Mouse (Mus musculus) bone marrow, adult 2 months (tissue): ENCODE measurements around the gene Tnni3k. TPM values are rescaled to one million over a fixed set of nuclear protein-coding genes. Genes with fewer than 3 reads are reported as not detected.

ENCODE experiments used
- H3K27ac ChIP-seq: fragments of 200-500 bp; 2 replicates; pipeline ENCODE4 v1.5.1; 2012; ENCODE audit warnings: low read depth, mild to moderate bottlenecking, control low read depth, inconsistent platforms, low read length; ENCODE audit not compliant: control insufficient read depth, poor library complexity, insufficient read depth
- H3K4me1 ChIP-seq: fragments of 200-500 bp; 2 replicates; pipeline ENCODE4 v1.6.1; 2011; ENCODE audit warnings: low read length; ENCODE audit not compliant: control insufficient read depth, insufficient read depth
- H3K4me3 ChIP-seq: fragments of 200-500 bp; replicated peaks from 2 replicates; pipeline ENCODE3; 2011; ENCODE audit warnings: mild to moderate bottlenecking, low read depth, low read length, control low read depth; ENCODE audit not compliant: control insufficient read depth
- CTCF ChIP-seq: fragments of 200-500 bp; IDR thresholded peaks from 2 replicates; pipeline ENCODE4 v1.5.1; 2011; ENCODE audit warnings: low read length, control low read depth; ENCODE audit not compliant: control insufficient read depth, insufficient read depth
- POLR2A ChIP-seq: fragments of 200-500 bp; IDR thresholded peaks from 2 replicates; pipeline ENCODE4 v1.6.1; 2011; ENCODE audit warnings: low read depth, mild to moderate bottlenecking, control low read depth, low read length, borderline replicate concordance; ENCODE audit not compliant: control insufficient read depth
- WGBS: fragments of 180-500 bp; shearing (Covaris S2); methylation state at CpG from one replicate; pipeline ENCODE4 v1.1.7; 2018; 5-methylcytosine and 5-hydroxymethylcytosine counted together
- polyA plus RNA-seq: library from polyadenylated mRNA; stranded (reverse); fragments of >200 nt; gene quantifications from 2 replicates; pipeline ENCODE4 v1.2.4, GENCODE M21; 2011; ENCODE audit warnings: low replicate concordance; ENCODE audit not compliant: missing spikeins, insufficient read depth, insufficient read length

The Tnni3k gene
- polyA plus RNA-seq, 1 experiment, result not detected

DNA sequence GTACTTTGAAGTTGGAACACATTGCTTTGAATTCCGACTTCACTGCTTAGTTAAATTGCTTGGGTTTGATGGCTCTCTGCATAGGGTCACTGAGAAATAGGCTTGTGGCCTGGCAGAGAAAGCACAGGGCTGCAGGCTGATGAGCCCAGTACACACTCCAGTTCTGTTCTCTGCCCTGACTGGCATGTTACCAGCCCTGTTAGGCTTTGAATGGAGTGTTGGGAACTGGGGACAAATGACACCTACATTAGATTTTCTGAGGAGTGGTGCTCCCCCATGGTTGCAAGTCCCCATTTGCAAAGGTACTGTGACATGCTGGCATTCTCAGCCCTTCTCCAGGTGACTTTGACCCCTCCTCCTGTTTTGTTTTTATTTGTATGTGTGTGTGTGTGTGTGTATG is 83.6 kb downstream of the Tnni3k start:
- Histone ChIP-seq H3K4me1 (no peaks in the 10 kb centered on the region; the same call in 1 of the 2 replicates), H3K27ac (no peak overlapping the region), H3K4me3 (no peak overlapping the region)
- 60% methylated on average over 1 of the region's 1 CpGs for WGBS
- TF ChIP-seq CTCF (no peak), POLR2A (no peak)

- H3K4me1 ChIP-seq, result no peaks in the 10 kb centered on the region; the same call in 1 of the 2 replicates
- 58% methylated on average over 2 of the region's 2 CpGs for WGBS
- no peak overlapping the region for H3K27ac ChIP-seq
- no peak for TF ChIP-seq POLR2A
- TF ChIP-seq CTCF, result no peak
- no peak overlapping the region for H3K4me3 ChIP-seq
Measured at GRCm38 (mm10) chr3:154970981-154971380, 84.2 kb downstream of the Tnni3k start.

GRCm38 (mm10) chr3:154961284-154961683 is 93.9 kb downstream of the Tnni3k start:
- TF ChIP-seq CTCF (no peak), POLR2A (no peak)
- H3K4me1 ChIP-seq, result no peaks in the 10 kb centered on the region
- no peak overlapping the region for H3K4me3 ChIP-seq
- WGBS, result 77% methylated on average over 3 of the region's 3 CpGs
- no peak overlapping the region for H3K27ac ChIP-seq

DNA sequence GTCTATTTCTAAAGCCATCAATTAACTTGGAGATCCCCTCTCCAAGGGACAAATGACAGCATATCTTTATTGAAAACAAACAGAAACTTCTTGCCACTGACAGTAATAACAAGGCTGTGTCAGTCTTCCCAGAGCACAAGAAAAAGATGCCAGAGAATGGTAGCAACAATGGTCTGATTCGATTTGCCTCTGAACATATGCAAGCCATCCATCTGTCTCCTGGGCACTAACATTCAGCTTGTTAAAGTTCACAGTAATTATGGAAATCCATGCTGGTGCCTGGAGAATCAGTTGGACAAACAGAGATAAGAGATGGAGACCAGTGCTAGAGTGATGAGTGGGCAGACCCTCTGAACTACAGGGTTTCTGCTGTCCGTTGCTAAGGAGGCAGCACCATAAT is 102.1 kb downstream of the Tnni3k start:
- H3K4me3 ChIP-seq, result no peak overlapping the region
- H3K27ac ChIP-seq, result no peak overlapping the region
- WGBS, result 76% methylated on average over 2 of the region's 2 CpGs
- no peaks in the 10 kb centered on the region for H3K4me1 ChIP-seq
- TF ChIP-seq CTCF (no peak), POLR2A (no peak)

DNA sequence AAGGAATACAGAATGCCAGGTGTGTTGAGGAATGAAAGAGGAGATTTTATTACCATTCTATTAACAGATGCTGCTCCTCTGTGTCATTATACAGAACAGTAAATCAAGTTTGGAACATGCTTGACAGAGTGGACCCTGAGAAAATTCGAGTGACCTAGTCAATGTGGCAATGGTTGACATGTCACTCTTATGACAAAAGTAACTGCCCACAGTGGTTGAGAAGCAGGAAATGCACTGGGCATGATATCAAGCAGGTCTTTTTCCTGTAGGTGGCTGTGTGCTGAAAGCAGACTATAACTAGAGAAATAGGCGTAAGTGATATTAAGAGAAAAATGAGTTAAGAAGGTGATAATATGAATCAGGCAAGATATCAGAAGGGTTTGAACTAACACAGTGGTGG is 105.7 kb downstream of the Tnni3k start:
- 40% methylated on average over 2 of the region's 2 CpGs for WGBS
- Histone ChIP-seq H3K4me3 (no peak overlapping the region), H3K27ac (no peak overlapping the region), H3K4me1 (no peaks in the 10 kb centered on the region)
- TF ChIP-seq CTCF (no peak), POLR2A (no peak)

- no peak overlapping the region for H3K4me3 ChIP-seq
- WGBS, result 59% methylated on average over 6 of the region's 6 CpGs
- TF ChIP-seq POLR2A (no peak), CTCF (no peak)
- H3K27ac ChIP-seq, result no peak overlapping the region
- no peaks in the 10 kb centered on the region for H3K4me1 ChIP-seq
Measured at GRCm38 (mm10) chr3:154945688-154946161, 109.5 kb downstream of the Tnni3k start.

DNA sequence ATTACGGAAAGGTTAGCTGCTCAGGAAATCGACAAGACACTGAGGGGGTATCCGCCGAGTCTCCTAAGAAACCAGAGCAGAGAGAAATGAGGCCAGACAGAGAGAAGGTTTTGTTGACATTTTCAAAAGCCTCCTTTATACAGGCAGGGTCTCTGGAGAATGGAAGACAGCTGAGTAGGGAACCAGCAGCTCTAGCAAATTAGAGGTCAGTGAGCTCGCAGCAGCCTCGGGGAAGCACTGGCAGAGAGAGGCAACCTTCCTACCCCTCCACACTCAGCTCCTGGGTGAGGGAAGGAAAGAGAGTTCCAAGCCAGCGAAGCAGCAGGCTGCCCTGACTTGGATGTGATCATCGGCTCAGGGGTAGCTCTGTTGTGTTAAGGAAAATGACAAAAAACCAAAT is 127.5 kb downstream of the Tnni3k start:
- Histone ChIP-seq H3K4me3 (no peak overlapping the region), H3K4me1 (no peaks in the 10 kb centered on the region), H3K27ac (no peak overlapping the region)
- TF ChIP-seq CTCF, result no peak
- TF ChIP-seq POLR2A, result no peak
- 84% methylated on average over 8 of the region's 8 CpGs for WGBS

GRCm38 (mm10) chr3:154924936-154925335 is 130.3 kb downstream of the Tnni3k start:
- WGBS, result 84% methylated on average over 8 of the region's 8 CpGs

GRCm38 (mm10) chr3:154915566-154915965 is 139.6 kb downstream of the Tnni3k start:
- WGBS, result 32% methylated on average over 1 of the region's 1 CpGs
- TF ChIP-seq POLR2A (no peak), CTCF (no peak)
- no peaks in the 10 kb centered on the region for H3K4me1 ChIP-seq
- no peak overlapping the region for H3K4me3 ChIP-seq
- no peak overlapping the region for H3K27ac ChIP-seq

More at GRCm38 (mm10) chr3:154924936-154925335, 130.3 kb downstream of the Tnni3k start:
- no peaks in the 10 kb centered on the region for H3K4me1 ChIP-seq
- TF ChIP-seq POLR2A (no peak), CTCF (no peak)
- H3K4me3 ChIP-seq, result no peak overlapping the region
- no peak overlapping the region for H3K27ac ChIP-seq
